Mouse (Mus musculus) erythroblast, embryonic 14.5 days (primary cell): ENCODE results near the gene Elmsan1. TPM values are rescaled to one million over a fixed set of nuclear protein-coding genes. Genes with fewer than 3 reads are reported as not detected.

Experiments
- H3K27me3 ChIP-seq: 2 replicates; pipeline ENCODE4 v1.6.1; 2012; ENCODE audit warnings: inconsistent platforms; ENCODE audit not compliant: control insufficient read depth
- H3K36me3 ChIP-seq: 2 replicates; pipeline ENCODE4 v1.6.1; 2012; ENCODE audit warnings: mild to moderate bottlenecking, inconsistent platforms; ENCODE audit not compliant: control insufficient read depth
- H3K4me1 ChIP-seq: 2 replicates; pipeline ENCODE4 v1.6.1; 2012; ENCODE audit warnings: inconsistent platforms; ENCODE audit not compliant: control insufficient read depth
- H3K4me3 ChIP-seq: replicated peaks from 2 replicates; pipeline ENCODE3; 2012; ENCODE audit warnings: moderate library complexity, mild to moderate bottlenecking, inconsistent platforms
- H3K9me3 ChIP-seq: 2 replicates; pipeline ENCODE4 v1.6.1; 2012; ENCODE audit warnings: low read length, inconsistent platforms, mixed read lengths; ENCODE audit not compliant: control insufficient read depth
- GATA1 ChIP-seq: IDR thresholded peaks from 2 replicates; pipeline ENCODE4 v1.6.1; 2012; ENCODE audit warnings: low read length, inconsistent platforms, mixed read lengths
- TAL1 ChIP-seq: IDR thresholded peaks from 3 replicates; pipeline ENCODE4 v1.6.1; 2012; ENCODE audit warnings: low read length, inconsistent platforms, mixed read lengths
- polyA plus RNA-seq: library from polyadenylated mRNA; stranded (reverse); fragments of >175 nt; gene quantifications from 2 replicates; pipeline ENCODE4 v1.2.3, GENCODE M21; 2012

Elmsan1 gene
- polyA plus RNA-seq, 1 experiment = 2.8 TPM

DNA sequence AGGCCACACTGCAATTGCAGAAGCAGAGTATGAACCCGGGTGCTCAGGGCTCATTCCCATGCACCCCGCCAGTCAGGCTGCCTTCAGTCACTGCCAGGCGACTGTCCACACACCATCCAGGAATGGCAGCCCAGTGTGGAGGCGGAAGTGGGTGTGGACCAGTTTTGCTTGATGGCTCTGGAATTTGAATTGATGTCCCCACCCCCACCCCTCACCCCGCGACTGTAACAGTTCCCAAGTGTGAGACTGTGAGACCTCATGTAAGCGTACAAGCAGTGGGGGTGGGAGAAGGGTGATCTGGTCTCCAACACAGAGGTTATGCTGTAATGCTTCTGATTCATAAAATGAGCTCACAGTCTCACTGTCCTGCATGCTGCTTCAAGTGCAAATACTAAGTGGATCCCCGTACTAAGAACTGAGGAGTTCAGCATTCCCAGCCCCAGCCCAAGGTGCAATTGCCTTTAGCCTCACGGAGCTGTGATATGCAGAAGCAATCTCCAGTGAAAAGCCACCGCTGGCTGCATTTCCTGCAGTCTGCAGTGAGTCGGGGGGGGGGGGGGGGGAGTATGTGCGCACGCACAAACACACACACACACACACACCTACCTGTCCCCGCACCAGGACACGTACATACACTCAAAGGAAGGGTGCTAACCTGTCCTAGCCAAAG is 28.4 kb downstream of the Elmsan1 start:
- no peaks in the 10 kb centered on the region for H3K27me3 ChIP-seq
- H3K36me3 ChIP-seq = peaks cover 68% of the 10 kb centered on the region
- H3K9me3 ChIP-seq = peaks cover 9% of the 10 kb centered on the region
- TF ChIP-seq TAL1 = no peak
- no peak for TF ChIP-seq GATA1
- peaks cover 86% of the 10 kb centered on the region for H3K4me1 ChIP-seq
- H3K4me3 ChIP-seq = peak overlapping the region; percentile 88

DNA sequence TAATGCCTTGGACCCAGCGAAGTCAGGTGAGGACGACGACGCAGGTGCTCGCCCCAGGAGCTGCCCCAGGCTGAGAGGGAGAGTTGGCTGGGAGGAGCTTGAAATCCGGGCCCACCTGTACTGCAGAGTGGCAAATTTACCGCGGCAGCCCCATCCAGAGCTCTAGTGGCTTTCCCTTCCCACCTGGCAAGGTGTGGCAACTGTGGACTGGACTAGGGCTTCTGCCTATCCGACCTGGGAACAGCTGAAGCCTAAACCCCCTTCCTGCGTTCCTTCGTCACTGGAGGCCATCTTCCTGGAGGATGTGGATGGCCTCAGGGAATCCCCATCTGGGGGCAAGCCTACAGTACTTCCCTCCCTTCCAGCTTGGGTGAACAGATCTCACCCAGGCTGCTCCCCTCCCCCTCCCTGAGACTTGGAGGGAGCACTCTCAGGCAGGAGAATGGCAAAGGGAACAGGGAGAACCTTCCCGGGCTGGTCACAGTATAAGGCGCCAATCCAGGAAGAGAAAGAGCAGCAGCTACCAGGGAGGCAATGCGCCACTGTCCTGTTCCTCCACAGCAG is 29.7 kb downstream of the Elmsan1 start:
- H3K9me3 ChIP-seq = peaks cover 9% of the 10 kb centered on the region
- no peaks in the 10 kb centered on the region for H3K27me3 ChIP-seq
- H3K4me3 ChIP-seq = peak overlapping the region; percentile 6
- peaks cover 81% of the 10 kb centered on the region for H3K36me3 ChIP-seq
- H3K4me1 ChIP-seq = peaks cover 80% of the 10 kb centered on the region
- TF ChIP-seq GATA1 (no peak), TAL1 (no peak)

DNA sequence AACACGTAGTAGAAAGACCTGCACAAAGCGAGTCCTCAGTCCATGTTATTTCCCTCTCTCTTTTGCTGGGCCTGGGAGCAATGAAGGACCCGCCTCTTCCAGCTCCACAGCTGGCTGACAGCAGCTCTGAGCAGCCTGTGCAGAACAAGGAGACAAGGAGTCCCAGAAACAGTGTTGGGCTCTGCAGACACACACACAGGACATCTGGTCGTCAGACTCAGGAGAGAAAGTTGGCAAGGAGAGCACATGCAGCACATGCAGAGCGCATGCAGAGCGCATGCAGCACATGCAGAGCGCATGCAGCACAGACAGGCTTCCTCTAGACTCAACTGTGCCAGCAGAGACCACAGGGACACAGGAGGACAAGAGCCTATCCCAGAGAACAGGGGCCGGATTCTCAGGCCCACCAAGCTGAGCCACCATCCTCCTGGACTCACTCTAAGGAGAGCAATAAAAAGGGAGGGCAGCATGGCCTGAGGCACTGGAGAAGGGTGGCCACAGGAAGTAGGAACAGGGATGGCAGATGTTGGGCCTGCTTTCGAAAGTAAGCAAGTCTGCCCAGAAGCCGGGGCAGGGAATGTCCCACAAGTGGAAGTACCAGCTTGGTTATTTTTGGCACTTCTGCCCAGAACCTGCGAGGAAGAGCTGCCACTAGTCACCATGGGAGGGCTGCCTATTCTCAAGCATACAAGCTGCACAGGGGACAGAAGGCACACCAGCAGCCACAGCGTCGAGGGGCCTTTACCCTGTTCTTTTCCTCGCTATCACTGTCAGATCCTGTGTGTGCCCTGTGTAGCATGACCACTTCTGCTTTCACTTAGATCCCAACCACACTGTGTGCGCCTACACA is 30.7 kb downstream of the Elmsan1 start:
- Histone ChIP-seq H3K9me3 (peaks cover 9% of the 10 kb centered on the region), H3K4me1 (peaks cover 80% of the 10 kb centered on the region), H3K27me3 (no peaks in the 10 kb centered on the region), H3K4me3 (no peak overlapping the region), H3K36me3 (peaks cover 91% of the 10 kb centered on the region)
- no peak for TF ChIP-seq TAL1
- TF ChIP-seq GATA1 = no peak

DNA sequence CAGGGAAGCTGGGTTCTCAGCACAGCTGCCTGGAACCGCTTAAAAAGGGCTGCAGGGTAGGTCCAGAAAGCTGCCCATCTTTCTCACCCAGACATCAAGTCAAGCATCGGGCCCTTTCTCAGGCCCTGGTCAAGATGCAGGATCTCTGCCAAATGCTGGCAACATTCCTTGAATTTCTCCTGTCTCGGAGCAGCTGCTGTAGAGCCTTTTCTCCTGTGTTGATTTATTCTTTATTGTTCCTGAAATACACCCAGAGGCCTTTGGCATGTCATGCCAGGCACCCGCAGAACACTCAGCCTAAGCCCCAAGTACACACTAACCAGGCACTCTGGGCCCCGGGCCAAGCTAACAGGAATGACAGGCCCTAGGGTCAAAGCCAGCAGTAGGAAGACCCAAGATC is 31.7 kb downstream of the Elmsan1 start:
- H3K9me3 ChIP-seq = peaks cover 9% of the 10 kb centered on the region
- peaks cover 97% of the 10 kb centered on the region for H3K36me3 ChIP-seq
- H3K4me3 ChIP-seq = no peak overlapping the region
- TF ChIP-seq GATA1 (no peak), TAL1 (no peak)
- no peaks in the 10 kb centered on the region for H3K27me3 ChIP-seq
- H3K4me1 ChIP-seq = peaks cover 78% of the 10 kb centered on the region

DNA sequence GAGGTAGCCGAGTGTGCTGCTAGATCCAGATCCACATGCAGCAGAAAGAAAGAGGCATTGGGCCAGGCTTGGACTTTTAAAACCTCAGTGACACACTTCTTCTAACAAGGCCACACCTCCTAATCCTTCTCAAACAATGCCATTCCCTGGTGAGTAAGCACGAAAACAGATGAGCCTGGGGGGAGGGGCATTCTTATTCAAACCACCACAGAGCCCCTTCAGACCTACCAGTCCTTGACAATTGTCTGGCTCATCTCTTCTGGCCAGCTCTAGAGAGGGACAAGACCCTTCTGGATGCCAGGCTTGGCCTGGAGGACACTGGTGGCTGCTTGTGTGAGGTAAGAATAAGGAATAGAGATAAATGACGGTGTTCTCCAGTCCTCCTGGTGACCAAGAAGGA is 32.1 kb downstream of the Elmsan1 start:
- TF ChIP-seq GATA1 = no peak
- no peak for TF ChIP-seq TAL1
- H3K36me3 ChIP-seq = peaks cover 97% of the 10 kb centered on the region
- no peak overlapping the region for H3K4me3 ChIP-seq
- H3K9me3 ChIP-seq = peaks cover 9% of the 10 kb centered on the region
- H3K27me3 ChIP-seq = no peaks in the 10 kb centered on the region
- H3K4me1 ChIP-seq = peaks cover 78% of the 10 kb centered on the region

DNA sequence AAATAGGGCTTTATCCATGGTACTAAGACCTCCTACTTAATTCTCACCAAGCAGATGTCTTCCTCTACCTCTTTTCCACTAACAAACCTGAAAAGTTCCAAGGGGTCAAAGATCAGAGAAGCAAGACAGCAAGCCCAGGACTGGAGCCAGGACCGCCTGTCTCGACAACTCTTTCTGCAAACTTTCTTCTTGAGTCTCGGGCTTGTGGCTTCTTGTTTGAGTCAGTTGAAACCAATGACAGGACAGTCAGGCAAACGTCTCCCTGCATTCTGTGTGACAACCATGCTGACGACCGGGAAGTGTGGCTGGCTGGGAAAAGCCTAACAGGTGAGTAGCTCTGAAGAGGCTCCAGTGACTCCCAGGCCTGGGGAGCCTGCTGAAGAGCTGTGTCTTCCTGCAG is 33.1 kb downstream of the Elmsan1 start:
- Histone ChIP-seq H3K9me3 (peaks cover 9% of the 10 kb centered on the region), H3K27me3 (no peaks in the 10 kb centered on the region), H3K4me1 (peaks cover 78% of the 10 kb centered on the region), H3K36me3 (peaks cover 98% of the 10 kb centered on the region), H3K4me3 (no peak overlapping the region)
- TF ChIP-seq GATA1 (no peak), TAL1 (no peak)

DNA sequence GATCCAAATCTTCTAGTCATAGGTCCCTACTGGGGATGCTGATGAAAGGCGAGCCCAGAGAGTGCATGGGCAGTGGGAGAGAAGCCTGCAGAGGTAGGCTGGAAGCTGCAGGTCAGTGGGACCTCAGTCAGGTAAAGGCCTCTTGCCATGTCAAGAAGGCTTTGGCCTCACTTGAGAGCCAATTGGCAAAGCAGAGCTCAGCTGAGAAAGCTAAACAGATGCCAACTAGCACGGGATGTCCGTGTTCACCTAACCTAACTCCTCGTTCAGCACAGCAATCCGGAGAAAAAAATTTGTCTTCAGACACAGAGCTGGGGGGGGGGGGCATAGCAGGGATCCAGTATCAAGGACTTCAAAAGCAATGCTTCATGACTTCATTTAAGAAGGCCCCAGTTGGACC is 33.7 kb downstream of the Elmsan1 start:
- Histone ChIP-seq H3K27me3 (no peaks in the 10 kb centered on the region), H3K9me3 (peaks cover 9% of the 10 kb centered on the region), H3K36me3 (peaks cover 98% of the 10 kb centered on the region), H3K4me3 (no peak overlapping the region), H3K4me1 (peaks cover 78% of the 10 kb centered on the region)
- no peak for TF ChIP-seq GATA1
- TF ChIP-seq TAL1 = no peak

DNA sequence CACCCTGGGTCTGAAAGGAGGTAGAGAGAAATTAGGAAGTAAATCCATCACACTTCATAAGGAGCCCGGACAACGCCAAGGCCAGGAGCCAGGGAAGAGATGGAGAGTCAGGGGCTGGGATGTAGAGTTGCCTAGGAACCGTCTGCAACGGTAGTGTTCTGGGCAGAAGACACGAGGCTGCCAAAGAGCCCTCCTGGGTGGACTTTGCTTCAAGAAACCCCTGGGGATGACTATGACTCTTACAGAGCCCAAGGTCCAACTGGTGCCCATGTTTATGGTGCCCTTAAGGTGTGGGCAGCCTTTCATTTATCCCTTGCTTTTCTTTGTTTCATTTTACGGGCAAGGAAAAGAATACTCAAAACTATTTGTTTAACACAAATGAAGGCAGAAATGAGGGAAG is 36.7 kb downstream of the Elmsan1 start:
- Histone ChIP-seq H3K9me3 (peaks cover 7% of the 10 kb centered on the region), H3K4me1 (peaks cover 82% of the 10 kb centered on the region), H3K4me3 (no peak overlapping the region), H3K27me3 (no peaks in the 10 kb centered on the region), H3K36me3 (peaks cover 96% of the 10 kb centered on the region)
- no peak for TF ChIP-seq GATA1
- no peak for TF ChIP-seq TAL1

DNA sequence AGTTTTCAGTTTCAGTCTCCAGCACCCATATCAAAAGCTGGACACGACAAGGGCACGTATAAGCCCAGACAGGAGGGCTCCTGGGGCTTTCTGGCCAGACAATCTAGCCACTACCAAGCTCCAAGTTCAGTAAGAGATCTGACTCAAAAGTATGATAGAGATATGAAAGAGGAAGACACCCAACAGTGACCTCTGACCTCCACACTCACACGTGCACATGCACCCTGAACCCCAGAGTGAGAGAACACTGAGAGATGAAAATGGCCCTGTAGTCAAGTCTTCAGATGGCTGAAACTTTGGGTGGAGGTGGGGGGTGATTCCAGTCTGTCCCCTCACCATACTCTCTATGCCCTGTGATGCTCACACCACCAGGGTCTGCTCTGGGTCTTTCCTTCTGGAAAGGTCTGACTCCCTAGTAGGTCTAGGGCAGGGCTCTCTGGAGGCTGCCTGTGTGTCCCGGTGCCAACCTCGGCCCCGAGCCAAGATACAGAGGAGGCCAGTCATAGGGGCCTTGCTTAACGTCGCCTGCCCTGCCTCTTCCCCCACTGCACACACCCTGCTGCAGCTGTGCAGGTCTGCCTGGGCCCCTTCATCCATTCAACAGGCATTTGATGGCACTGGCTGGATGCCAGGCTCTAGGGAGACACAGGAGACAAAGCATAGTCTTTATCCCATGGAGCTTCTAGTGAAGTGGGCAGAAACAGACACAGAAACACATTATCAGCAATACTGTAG is 37.8 kb downstream of the Elmsan1 start:
- Histone ChIP-seq H3K36me3 (peaks cover 85% of the 10 kb centered on the region), H3K4me3 (peak overlapping the region; percentile 21), H3K4me1 (peaks cover 83% of the 10 kb centered on the region), H3K9me3 (no peaks in the 10 kb centered on the region), H3K27me3 (no peaks in the 10 kb centered on the region)
- TF ChIP-seq TAL1 (no peak), GATA1 (no peak)
